Mouse (Mus musculus) midbrain, embryonic 16.5 days (tissue): ENCODE results near the gene Gstp2. TPM values are rescaled to one million over a fixed set of nuclear protein-coding genes. Genes with fewer than 3 reads are reported as not detected.
"Not testable (repeated sequence)": the region's sequence is repeated elsewhere in the genome, so short reads cannot be mapped to it uniquely, and the experiment has no call there.

ENCODE experiments used
- ATAC-seq: fragments of 200-750 bp; cut with Nextera tagmentation; 2 replicates; pipeline ENCODE4 v1.8.0; 2017; ENCODE audit warnings: moderate TSS enrichment
- H3K27ac ChIP-seq: fragments of 300-500 bp; sonication (generic); 2 replicates; pipeline ENCODE4 v1.5.1; 2014; ENCODE audit warnings: mild to moderate bottlenecking, low read length, mixed read lengths
- H3K27me3 ChIP-seq: fragments of 300-500 bp; sonication (generic); 2 replicates; pipeline ENCODE4 v1.6.1; 2014; ENCODE audit warnings: low read depth, low read length, mixed read lengths; ENCODE audit not compliant: control insufficient read depth, insufficient read depth
- H3K36me3 ChIP-seq: fragments of 300-500 bp; sonication (generic); 2 replicates; pipeline ENCODE4 v1.6.1; 2014; ENCODE audit warnings: mild to moderate bottlenecking, low read length, moderate library complexity, mixed read lengths; ENCODE audit not compliant: control insufficient read depth, insufficient read depth
- H3K4me1 ChIP-seq: fragments of 300-500 bp; sonication (generic); 2 replicates; pipeline ENCODE4 v1.6.1; 2014; ENCODE audit warnings: mild to moderate bottlenecking, low read length, mixed read lengths; ENCODE audit not compliant: control insufficient read depth, insufficient read depth
- H3K4me2 ChIP-seq: fragments of 300-500 bp; sonication (generic); 2 replicates; pipeline ENCODE4 v1.6.1; 2014; ENCODE audit warnings: mild to moderate bottlenecking, low read length, mixed read lengths
- H3K4me3 ChIP-seq: fragments of 300-500 bp; sonication (generic); 2 replicates; pipeline ENCODE4 v1.5.1; 2014; ENCODE audit warnings: low read depth, mild to moderate bottlenecking, low read length, moderate library complexity, mixed read lengths
- H3K9ac ChIP-seq: fragments of 300-500 bp; sonication (generic); 2 replicates; pipeline ENCODE4 v1.6.1; 2014; ENCODE audit warnings: low read depth, low read length, mixed read lengths
- H3K9me3 ChIP-seq: fragments of 300-500 bp; sonication (generic); replicated peaks from 2 replicates; pipeline ENCODE4 v1.6.1; 2014; ENCODE audit warnings: mild to moderate bottlenecking, low read length, mixed read lengths; ENCODE audit not compliant: control insufficient read depth, poor library complexity, severe bottlenecking
- WGBS: fragments of 180-500 bp; shearing (Covaris S2); extraction: QIAGEN DNeasy Blood & Tissue Kit; methylation state at CpG from one replicate; pipeline ENCODE4 v1.1.7; 2014; 5-methylcytosine and 5-hydroxymethylcytosine counted together
- polyA plus RNA-seq: library from polyadenylated mRNA; unstranded; fragments of >200 nt; fragmentation: Nextera tagmentation; extraction: Ambion mirVana; gene quantifications from 2 replicates; pipeline ENCODE4 v1.2.1, GENCODE M21; 2015

Gstp2 gene
- polyA plus RNA-seq, 1 experiment from 2014 or later = 5.2 TPM

GRCm38 (mm10) chr19:4055947-4056693, 10.3 kb upstream of the Gstp2 start:
- 63% methylated on average over 15 of the region's 15 CpGs for WGBS
- Histone ChIP-seq H3K9ac (no peak overlapping the region), H3K4me2 (no peak overlapping the region)

GRCm38 (mm10) chr19:4055216-4055946, 9.6 kb upstream of the Gstp2 start:
- ATAC-seq = no peak
- Histone ChIP-seq H3K27ac (no peak overlapping the region), H3K4me3 (no peak overlapping the region), H3K9me3 (no peaks in the 10 kb centered on the region), H3K4me1 (no peaks in the 10 kb centered on the region), H3K9ac (no peak overlapping the region), H3K36me3 (no peaks in the 10 kb centered on the region), H3K4me2 (no peak overlapping the region), H3K27me3 (no peaks in the 10 kb centered on the region)
- WGBS = 67% methylated on average over 8 of the region's 8 CpGs

More at GRCm38 (mm10) chr19:4055947-4056693, 10.3 kb upstream of the Gstp2 start:
- no peak for ATAC-seq
- no peaks in the 10 kb centered on the region for H3K9me3 ChIP-seq
- H3K27me3 ChIP-seq = no peaks in the 10 kb centered on the region
- no peak overlapping the region for H3K27ac ChIP-seq
- no peaks in the 10 kb centered on the region for H3K4me1 ChIP-seq
- no peaks in the 10 kb centered on the region for H3K36me3 ChIP-seq
- H3K4me3 ChIP-seq = no peak overlapping the region

- no peak for ATAC-seq
- H3K27me3 ChIP-seq = no peaks in the 10 kb centered on the region
- no peaks in the 10 kb centered on the region for H3K4me1 ChIP-seq
- no peak overlapping the region for H3K4me2 ChIP-seq
- WGBS = 93% methylated on average over 5 of the region's 5 CpGs
- H3K36me3 ChIP-seq = no peaks in the 10 kb centered on the region
- H3K4me3 ChIP-seq = no peak overlapping the region
- no peak overlapping the region for H3K27ac ChIP-seq
- H3K9me3 ChIP-seq = no peaks in the 10 kb centered on the region
- no peak overlapping the region for H3K9ac ChIP-seq
These were observed 8.8 kb upstream of the Gstp2 start for GRCm38 (mm10) chr19:4054613-4055012.

GRCm38 (mm10) chr19:4052516-4053030, 6.8 kb upstream of the Gstp2 start:
- H3K27me3 ChIP-seq = no peaks in the 10 kb centered on the region
- H3K4me2 ChIP-seq = no peak overlapping the region
- H3K4me1 ChIP-seq = no peaks in the 10 kb centered on the region
- H3K9ac ChIP-seq = no peak overlapping the region
- H3K27ac ChIP-seq = no peak overlapping the region
- H3K36me3 ChIP-seq = no peaks in the 10 kb centered on the region
- no peak for ATAC-seq
- H3K4me3 ChIP-seq = no peak overlapping the region
- no peaks in the 10 kb centered on the region for H3K9me3 ChIP-seq
- WGBS = 64% methylated on average over 5 of the region's 5 CpGs

GRCm38 (mm10) chr19:4051741-4052515, 6.1 kb upstream of the Gstp2 start:
- Histone ChIP-seq H3K27ac (no peak overlapping the region), H3K9ac (no peak overlapping the region), H3K4me2 (no peak overlapping the region), H3K27me3 (no peaks in the 10 kb centered on the region), H3K36me3 (no peaks in the 10 kb centered on the region), H3K4me1 (no peaks in the 10 kb centered on the region), H3K4me3 (no peak overlapping the region), H3K9me3 (no peaks in the 10 kb centered on the region)
- WGBS = 50% methylated on average over 10 of the region's 10 CpGs
- ATAC-seq = no peak

GRCm38 (mm10) chr19:4051016-4051415, 5.2 kb upstream of the Gstp2 start:
- H3K4me2 ChIP-seq = no peak overlapping the region
- no peaks in the 10 kb centered on the region for H3K27me3 ChIP-seq
- H3K36me3 ChIP-seq = no peaks in the 10 kb centered on the region
- H3K4me1 ChIP-seq = no peaks in the 10 kb centered on the region
- no peaks in the 10 kb centered on the region for H3K9me3 ChIP-seq
- H3K27ac ChIP-seq = no peak overlapping the region
- no peak overlapping the region for H3K4me3 ChIP-seq
- no peak for ATAC-seq
- 97% methylated on average over 5 of the region's 5 CpGs for WGBS
- H3K9ac ChIP-seq = no peak overlapping the region

- not testable (repeated sequence) for H3K4me3 ChIP-seq, H3K27ac ChIP-seq, H3K27me3 ChIP-seq, H3K4me1 ChIP-seq, H3K4me2 ChIP-seq, ATAC-seq, H3K36me3 ChIP-seq, H3K9me3 ChIP-seq, H3K9ac ChIP-seq
- 83% methylated on average over 5 of the region's 5 CpGs for WGBS
These were observed 3.2 kb upstream of the Gstp2 start for GRCm38 (mm10) chr19:4049069-4049468.

GRCm38 (mm10) chr19:4047859-4048258, 2.0 kb upstream of the Gstp2 start:
- ATAC-seq = no peak
- Histone ChIP-seq H3K36me3 (no peaks in the 10 kb centered on the region), H3K4me1 (no peaks in the 10 kb centered on the region), H3K27me3 (no peaks in the 10 kb centered on the region), H3K27ac (no peak overlapping the region), H3K4me3 (no peak overlapping the region), H3K9ac (no peak overlapping the region), H3K9me3 (no peaks in the 10 kb centered on the region), H3K4me2 (no peak overlapping the region)
- 11% methylated on average over 4 of the region's 4 CpGs for WGBS
